Mouse (Mus musculus) hindbrain, embryonic 11.5 days (tissue): ENCODE data around the gene Gnai2. TPM values are rescaled to one million over a fixed set of nuclear protein-coding genes. Genes with fewer than 3 reads are reported as not detected.

Experiments used
- ATAC-seq: fragments of 200-750 bp; cut with Nextera tagmentation; 2 replicates; pipeline ENCODE4 v1.8.0; 2017; ENCODE audit warnings: mild to moderate bottlenecking, moderate TSS enrichment, moderate library complexity; ENCODE audit not compliant: low FRiP score
- DNase-seq: peaks from one replicate; pipeline ENCODE4 v3.0.0-alpha.2; 2015; ENCODE audit warnings: low spot score
- H3K27ac ChIP-seq: fragments of 300-500 bp; sonication (generic); 2 replicates; pipeline ENCODE4 v1.5.1; 2014; ENCODE audit warnings: mild to moderate bottlenecking, low read depth, low read length
- H3K27me3 ChIP-seq: fragments of 300-500 bp; sonication (generic); 2 replicates; pipeline ENCODE4 v1.6.1; 2014; ENCODE audit warnings: mild to moderate bottlenecking, low read length, moderate library complexity, mixed read lengths; ENCODE audit not compliant: control insufficient read depth, insufficient read depth
- H3K36me3 ChIP-seq: fragments of 300-500 bp; sonication (generic); 2 replicates; pipeline ENCODE4 v1.6.1; 2014; ENCODE audit warnings: mild to moderate bottlenecking, low read length, moderate library complexity, mixed read lengths; ENCODE audit not compliant: control insufficient read depth, insufficient read depth
- H3K4me1 ChIP-seq: fragments of 300-500 bp; sonication (generic); replicated peaks from 2 replicates; pipeline ENCODE4 v1.6.1; 2014; ENCODE audit warnings: low read length, mixed read lengths; ENCODE audit not compliant: control insufficient read depth, insufficient read depth
- H3K4me2 ChIP-seq: fragments of 300-500 bp; sonication (generic); replicated peaks from 2 replicates; pipeline ENCODE4 v1.6.1; 2014; ENCODE audit warnings: mild to moderate bottlenecking, low read depth, low read length
- H3K4me3 ChIP-seq: fragments of 300-500 bp; sonication (generic); 2 replicates; pipeline ENCODE4 v1.5.1; 2014; ENCODE audit warnings: low read depth, low read length
- H3K9ac ChIP-seq: fragments of 300-500 bp; sonication (generic); 2 replicates; pipeline ENCODE4 v1.6.1; 2014; ENCODE audit warnings: low read depth, low read length
- H3K9me3 ChIP-seq: fragments of 300-500 bp; sonication (generic); 2 replicates; pipeline ENCODE4 v1.6.1; 2016; ENCODE audit warnings: low read length; ENCODE audit not compliant: control insufficient read depth
- WGBS: fragments of 180-500 bp; shearing (Covaris S2); extraction: QIAGEN DNeasy Blood & Tissue Kit; methylation state at CpG from one replicate; pipeline ENCODE4 v1.1.7; 2014; 5-methylcytosine and 5-hydroxymethylcytosine counted together
- polyA plus RNA-seq: library from polyadenylated mRNA; unstranded; fragments of >200 nt; fragmentation: Nextera tagmentation; extraction: Ambion mirVana; gene quantifications from 2 replicates; pipeline ENCODE4 v1.2.1, GENCODE M21; 2014

The Gnai2 gene
- polyA plus RNA-seq, 1 experiment from 2014 or later: 529 TPM

- ATAC-seq (0 out of 2 replicates have a peak, but pooled peaks have one; percentile 7), DNase-seq (no peak)
- no peaks in the 10 kb centered on the region for H3K9me3 ChIP-seq
- no peaks in the 10 kb centered on the region for H3K36me3 ChIP-seq
- H3K9ac ChIP-seq: no peak overlapping the region
- peaks cover 36% of the 10 kb centered on the region for H3K27me3 ChIP-seq
- H3K27ac ChIP-seq: no peak overlapping the region
- WGBS: 58% methylated on average over 9 of the region's 9 CpGs
- peaks cover 10% of the 10 kb centered on the region for H3K4me1 ChIP-seq
- H3K4me3 ChIP-seq: no peak overlapping the region
- no peak overlapping the region for H3K4me2 ChIP-seq
Measured at GRCm38 (mm10) chr9:107674609-107675429, 39.7 kb upstream of the Gnai2 start.

DNA sequence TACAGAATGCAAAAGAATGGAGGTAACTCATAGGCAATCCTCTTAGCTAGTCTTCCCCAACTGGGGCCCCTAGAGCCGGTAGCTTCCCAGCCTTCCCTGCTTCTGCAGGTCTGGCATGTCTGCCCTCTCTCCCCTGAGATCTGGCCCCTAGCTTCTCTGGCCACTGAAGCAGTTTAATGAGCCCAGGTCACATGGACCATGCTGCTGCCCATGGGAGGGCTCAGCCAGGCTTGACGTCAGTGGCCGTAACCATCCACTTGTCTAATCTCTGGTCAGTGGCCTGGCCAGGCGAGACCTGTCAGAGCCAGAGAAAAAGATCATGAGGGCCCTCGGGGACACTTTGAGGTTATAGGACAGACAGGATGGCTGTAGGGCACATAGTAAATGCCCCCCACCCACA lies 35.1 kb upstream of the Gnai2 start:
- H3K4me3 ChIP-seq: no peak overlapping the region
- no peak for ATAC-seq
- WGBS: 55% methylated on average over 5 of the region's 5 CpGs

GRCm38 (mm10) chr9:107669480-107669945 lies 34.3 kb upstream of the Gnai2 start, which contains the start of gene Slc38a3:
Gene Slc38a3 (minus strand): TSS chr9:107669530.
- H3K4me3 ChIP-seq: no peak within 1 kb of the TSS
- H3K9me3 ChIP-seq: no peaks in the 10 kb centered on the region
- ATAC-seq: no peak
- no peak within 1 kb of the TSS for H3K4me2 ChIP-seq
- 88% methylated on average over 9 of the region's 9 CpGs for WGBS
- peaks cover 20% of the 10 kb centered on the region for H3K27me3 ChIP-seq
- no peak for DNase-seq
- no peak within 1 kb of the TSS for H3K27ac ChIP-seq
- no peak within 1 kb of the TSS for H3K9ac ChIP-seq
- peaks cover 14% of the 10 kb centered on the region for H3K4me1 ChIP-seq
- H3K36me3 ChIP-seq: no peaks in the 10 kb centered on the region

More for the DNA sequence above, 35.1 kb upstream of the Gnai2 start:
- Histone ChIP-seq H3K9ac (no peak overlapping the region), H3K4me1 (peaks cover 14% of the 10 kb centered on the region), H3K27me3 (peaks cover 25% of the 10 kb centered on the region), H3K36me3 (no peaks in the 10 kb centered on the region), H3K9me3 (no peaks in the 10 kb centered on the region), H3K4me2 (no peak overlapping the region), H3K27ac (no peak overlapping the region)
- DNase-seq: no peak

DNA sequence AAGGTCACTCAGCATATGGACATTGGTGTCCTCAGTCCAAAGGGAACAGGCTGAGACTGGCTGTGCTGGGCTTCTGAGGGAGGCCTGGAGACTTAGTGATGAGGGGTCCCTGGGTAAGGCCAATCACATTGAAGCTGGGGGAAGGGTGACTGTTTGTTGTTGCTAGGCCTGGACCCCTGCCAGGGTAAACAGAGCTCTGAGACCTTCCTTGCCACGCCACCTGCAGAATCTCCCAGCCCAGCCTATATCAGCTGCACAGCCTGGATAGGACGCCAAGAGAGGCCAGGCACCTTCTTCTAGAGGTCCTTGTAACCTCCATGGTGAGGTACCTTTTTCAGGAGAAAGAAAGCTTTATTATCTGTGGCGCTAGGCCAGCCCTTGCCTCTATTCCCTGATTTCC lies 33.7 kb upstream of the Gnai2 start:
- no peak overlapping the region for H3K27ac ChIP-seq
- WGBS: 76% methylated on average over 3 of the region's 3 CpGs
- ATAC-seq: no peak
- peaks cover 17% of the 10 kb centered on the region for H3K27me3 ChIP-seq
- H3K4me1 ChIP-seq: peaks cover 14% of the 10 kb centered on the region
- no peak overlapping the region for H3K9ac ChIP-seq
- no peak overlapping the region for H3K4me3 ChIP-seq
- DNase-seq: no peak
- no peak overlapping the region for H3K4me2 ChIP-seq
- H3K36me3 ChIP-seq: no peaks in the 10 kb centered on the region
- no peaks in the 10 kb centered on the region for H3K9me3 ChIP-seq

- ATAC-seq (no peak), DNase-seq (no peak)
- Histone ChIP-seq H3K4me2 (0 out of 2 replicates have a peak overlapping the region, but pooled peaks have one; percentile 88), H3K4me3 (no peak overlapping the region), H3K27ac (no peak overlapping the region), H3K9me3 (no peaks in the 10 kb centered on the region), H3K4me1 (peaks cover 22% of the 10 kb centered on the region), H3K27me3 (peaks cover 17% of the 10 kb centered on the region), H3K9ac (no peak overlapping the region), H3K36me3 (no peaks in the 10 kb centered on the region)
- 28% methylated on average over 8 of the region's 8 CpGs for WGBS
Measured at GRCm38 (mm10) chr9:107668011-107668410, 32.8 kb upstream of the Gnai2 start.

- Histone ChIP-seq H3K4me1 (peaks cover 22% of the 10 kb centered on the region), H3K4me3 (peak overlapping the region; percentile 37), H3K9ac (peak overlapping the region; percentile 53), H3K9me3 (no peaks in the 10 kb centered on the region), H3K4me2 (peak overlapping the region; percentile 88), H3K27me3 (peaks cover 17% of the 10 kb centered on the region), H3K36me3 (no peaks in the 10 kb centered on the region), H3K27ac (no peak overlapping the region)
- under 1% methylated on average over 24 of the region's 24 CpGs for WGBS
- peak; percentile 80 for DNase-seq
- ATAC-seq: peak; percentile 87
Measured at GRCm38 (mm10) chr9:107667219-107667618, 32.1 kb upstream of the Gnai2 start.

DNA sequence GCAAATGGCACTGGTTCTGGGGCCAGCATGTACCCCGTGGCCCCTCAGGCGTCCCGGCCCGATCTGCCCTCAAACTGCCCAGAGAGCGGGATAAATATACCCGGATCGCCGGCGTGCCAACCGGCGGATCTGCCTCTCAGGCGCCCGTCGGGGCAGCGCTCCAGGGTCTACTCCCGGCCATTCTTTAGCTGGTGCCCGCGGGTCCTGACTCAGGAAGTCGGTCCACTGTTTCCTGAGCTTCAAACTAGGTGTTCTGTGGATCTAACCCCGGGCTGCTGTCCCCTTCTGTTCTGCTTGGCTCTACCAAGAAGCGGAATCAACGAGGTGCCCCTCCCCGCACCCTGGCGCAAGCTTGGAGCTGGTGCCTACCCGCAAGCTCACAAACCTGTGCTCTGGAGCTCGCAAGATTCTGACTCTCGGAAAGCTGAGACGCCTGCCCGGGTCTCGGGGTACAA lies 31.6 kb upstream of the Gnai2 start:
- no peak overlapping the region for H3K27ac ChIP-seq
- peak overlapping the region; percentile 37 for H3K4me3 ChIP-seq
- peak; percentile 7; the same call in 1 of the 2 replicates for ATAC-seq
- H3K9ac ChIP-seq: peak overlapping the region; percentile 53
- H3K27me3 ChIP-seq: peaks cover 17% of the 10 kb centered on the region
- under 1% methylated on average over 30 of the region's 30 CpGs for WGBS
- H3K36me3 ChIP-seq: no peaks in the 10 kb centered on the region
- no peaks in the 10 kb centered on the region for H3K9me3 ChIP-seq
- DNase-seq: no peak
- peaks cover 22% of the 10 kb centered on the region for H3K4me1 ChIP-seq
- H3K4me2 ChIP-seq: peak overlapping the region; percentile 88

GRCm38 (mm10) chr9:107665308-107665707 lies 30.1 kb upstream of the Gnai2 start:
- WGBS: 86% methylated on average over 7 of the region's 7 CpGs
- no peaks in the 10 kb centered on the region for H3K9me3 ChIP-seq
- peaks cover 22% of the 10 kb centered on the region for H3K4me1 ChIP-seq
- ATAC-seq (no peak), DNase-seq (no peak)
- no peak overlapping the region for H3K4me3 ChIP-seq
- H3K27ac ChIP-seq: no peak overlapping the region
- no peak overlapping the region for H3K9ac ChIP-seq
- H3K36me3 ChIP-seq: no peaks in the 10 kb centered on the region
- H3K27me3 ChIP-seq: peaks cover 17% of the 10 kb centered on the region
- H3K4me2 ChIP-seq: no peak overlapping the region

DNA sequence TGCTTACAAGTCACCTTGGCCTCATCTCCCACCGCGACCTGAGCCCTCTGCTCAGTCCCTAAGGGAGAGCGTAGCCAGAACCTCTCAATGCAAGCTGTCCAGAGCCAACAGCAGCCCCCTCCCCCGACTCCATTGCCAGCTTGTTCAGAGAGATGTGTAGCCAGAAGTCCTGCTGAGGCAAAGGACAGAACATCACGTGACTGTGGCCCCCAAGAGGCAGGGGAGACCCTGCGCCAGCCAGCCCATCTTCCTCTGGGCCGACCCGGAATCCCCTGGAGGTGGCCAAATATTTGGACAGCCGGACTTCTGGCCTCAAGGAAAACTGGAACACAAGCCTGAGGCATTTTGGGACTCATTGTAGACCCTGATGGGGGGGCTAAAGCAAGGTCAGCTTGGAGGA lies 28.4 kb upstream of the Gnai2 start:
- H3K4me3 ChIP-seq: no peak overlapping the region
- H3K4me2 ChIP-seq: no peak overlapping the region
- no peak overlapping the region for H3K9ac ChIP-seq
- no peak for ATAC-seq
- peaks cover 17% of the 10 kb centered on the region for H3K27me3 ChIP-seq
- WGBS: 39% methylated on average over 9 of the region's 9 CpGs
- peaks cover 22% of the 10 kb centered on the region for H3K4me1 ChIP-seq
- no peaks in the 10 kb centered on the region for H3K9me3 ChIP-seq
- DNase-seq: peak; percentile 34
- H3K27ac ChIP-seq: no peak overlapping the region
- H3K36me3 ChIP-seq: no peaks in the 10 kb centered on the region
